Mouse (Mus musculus): ENCODE measurements around the gene Fgf9. TPM values are rescaled to one million over a fixed set of nuclear protein-coding genes. Genes with fewer than 3 reads are reported as not detected.

Fgf9 gene
- polyA plus RNA-seq, 1 experiment from 2014 or later, result 6.5 TPM

DNA sequence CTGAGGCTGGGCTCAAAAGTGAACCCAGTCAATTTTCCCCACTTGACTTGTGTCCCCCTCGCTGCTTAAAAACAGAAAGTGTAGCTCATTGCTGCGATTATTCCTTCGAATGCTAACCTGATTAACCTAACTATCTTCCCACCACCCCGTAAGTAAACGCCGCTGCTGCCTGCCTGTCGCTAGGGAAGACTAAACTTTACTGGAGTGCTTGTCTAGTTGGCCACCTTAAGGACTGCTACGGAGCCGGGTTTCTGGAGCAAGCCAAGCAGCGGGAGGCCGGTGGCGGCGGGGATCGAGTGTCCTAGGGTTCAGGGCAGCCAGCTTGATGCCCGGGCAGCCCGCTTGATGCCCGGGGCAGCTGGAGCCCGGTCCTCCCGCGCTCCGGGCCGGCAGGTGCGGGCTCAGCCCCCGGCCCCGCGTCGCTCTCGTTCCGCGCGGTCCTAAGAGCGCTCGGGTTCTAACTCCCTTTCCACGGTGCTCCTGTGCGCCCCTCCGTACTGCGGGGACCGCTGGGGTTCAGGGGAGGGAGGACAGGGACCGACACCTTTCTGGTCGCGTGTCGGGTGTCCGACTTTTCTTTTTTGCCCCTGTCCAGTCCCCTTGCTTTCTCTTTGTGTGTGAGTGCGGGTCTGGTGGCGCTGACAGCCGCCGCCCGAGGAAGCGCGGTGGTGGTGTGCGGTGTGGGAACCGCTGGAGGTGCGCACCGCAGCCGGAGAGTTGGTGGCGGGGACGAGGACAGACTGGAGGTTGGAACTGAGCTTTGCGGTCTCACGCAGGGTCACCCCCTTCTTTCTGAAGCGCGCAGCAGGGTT, 4.5 kb downstream of the Fgf9 start:
- peak; percentile 79 for DNase-seq (ENCODE audit: low spot score)
- Histone ChIP-seq H3K27me3 (ENCODE audit: low read depth, poor library complexity, severe bottlenecking) (peaks cover 86% of the 10 kb centered on the region), H3K27ac (peak overlapping the region; percentile 76), H3K4me3 (peak overlapping the region; percentile 65), H3K9me3 (replicated peaks) (no peaks in the 10 kb centered on the region), H3K36me3 (no peaks in the 10 kb centered on the region), H3K4me1 (peaks cover 67% of the 10 kb centered on the region)
- WGBS, result under 1% methylated on average over 60 of the region's 61 CpGs

DNA sequence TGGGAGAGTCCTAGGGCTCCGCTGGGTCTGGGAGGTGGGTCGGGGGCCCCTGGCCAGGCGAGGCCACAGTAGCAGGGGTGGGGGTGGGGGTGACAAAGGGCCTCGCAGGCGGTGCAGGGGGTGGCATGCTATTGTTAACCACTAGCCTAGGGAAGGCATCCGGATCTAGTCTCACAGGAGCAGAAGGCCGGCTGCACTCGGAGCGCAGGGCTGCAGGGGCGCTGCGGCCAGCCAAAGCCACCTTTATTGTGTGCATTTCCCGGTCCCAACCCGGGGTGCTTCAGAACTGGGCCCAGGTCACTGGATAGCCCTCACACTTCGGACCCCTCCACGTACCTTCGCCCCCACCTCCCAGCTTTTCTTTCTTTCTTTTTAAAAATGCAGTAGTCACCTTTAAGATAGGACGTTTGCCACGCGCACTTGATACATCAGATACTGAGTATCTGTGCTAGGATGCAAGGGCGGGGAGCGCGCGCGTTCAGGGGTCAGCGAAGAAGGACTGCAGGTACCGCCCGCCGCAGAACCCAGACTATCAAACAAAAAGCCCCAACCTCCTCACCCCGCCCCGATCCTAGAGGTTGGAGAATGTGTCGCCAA, 5.2 kb downstream of the Fgf9 start:
- H3K27me3 ChIP-seq (ENCODE audit: low read depth, poor library complexity, severe bottlenecking), result peaks cover 79% of the 10 kb centered on the region
- H3K4me1 ChIP-seq, result peaks cover 60% of the 10 kb centered on the region
- DNase-seq (ENCODE audit: low spot score), result peak; percentile 71
- H3K27ac ChIP-seq, result peak overlapping the region; percentile 76
- under 1% methylated on average over 31 of the region's 31 CpGs for WGBS
- no peaks in the 10 kb centered on the region for H3K36me3 ChIP-seq
- peak overlapping the region; percentile 65 for H3K4me3 ChIP-seq
- H3K9me3 ChIP-seq (replicated peaks), result no peaks in the 10 kb centered on the region

DNA sequence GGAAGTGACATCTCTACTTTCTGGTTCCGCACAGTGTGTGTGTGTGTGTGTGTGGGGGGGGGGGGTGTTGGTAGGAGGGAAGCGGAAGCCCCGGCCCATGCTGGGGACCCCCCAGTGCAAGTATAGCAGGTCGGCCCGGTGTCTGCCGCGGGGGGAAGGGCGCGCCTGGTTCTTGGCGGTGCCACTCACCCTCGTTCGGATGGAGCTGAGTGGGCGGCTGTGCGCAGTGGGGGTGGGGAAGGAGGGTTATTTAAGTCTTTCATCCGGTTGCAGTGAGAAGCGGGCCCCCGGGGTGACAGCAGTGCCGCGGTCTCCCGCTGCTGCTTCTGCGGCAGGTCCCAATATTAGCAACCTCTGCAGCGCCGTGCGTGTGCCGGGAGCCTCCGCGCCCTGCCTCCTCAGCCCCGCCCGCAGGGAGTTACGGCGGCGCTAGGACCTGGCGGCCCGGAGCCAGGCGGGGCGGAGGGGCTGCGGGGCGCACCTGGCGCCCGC, 5.7 kb downstream of the Fgf9 start:
- DNase-seq (ENCODE audit: low spot score), result peak; percentile 82
- H3K27me3 ChIP-seq (ENCODE audit: low read depth, poor library complexity, severe bottlenecking), result peaks cover 75% of the 10 kb centered on the region
- 0% methylated on average over 40 of the region's 40 CpGs for WGBS
- peaks cover 55% of the 10 kb centered on the region for H3K4me1 ChIP-seq
- H3K27ac ChIP-seq, result peak overlapping the region; percentile 76
- H3K36me3 ChIP-seq, result no peaks in the 10 kb centered on the region
- peak overlapping the region; percentile 65 for H3K4me3 ChIP-seq
- no peaks in the 10 kb centered on the region for H3K9me3 ChIP-seq (replicated peaks)

DNA sequence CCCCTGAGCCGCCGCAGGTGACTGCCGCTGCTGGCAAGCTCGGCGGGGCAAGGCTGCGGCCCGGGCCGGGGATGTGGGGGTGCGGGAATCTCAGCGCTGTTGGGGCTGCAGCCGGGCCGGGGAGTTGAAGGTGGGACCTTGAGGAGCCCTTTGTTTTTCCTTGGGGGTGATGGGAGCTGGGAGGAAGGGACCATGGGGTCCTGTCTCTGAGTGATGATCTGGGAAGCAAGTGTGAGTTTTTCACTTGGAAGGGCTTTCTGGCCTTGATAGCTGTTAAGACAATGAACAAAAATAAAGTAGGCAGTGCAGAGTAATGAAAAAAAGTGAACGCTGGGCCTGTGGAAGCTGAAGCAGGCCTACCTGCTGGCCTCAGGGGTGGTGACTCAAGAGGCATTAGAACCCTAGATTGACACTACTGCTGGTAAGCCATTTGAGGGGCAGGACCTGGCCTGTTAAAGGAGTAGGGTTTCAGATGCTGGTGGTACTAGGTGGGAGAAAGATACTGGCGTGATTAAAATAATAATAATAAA, 6.4 kb downstream of the Fgf9 start:
- no peaks in the 10 kb centered on the region for H3K9me3 ChIP-seq (replicated peaks)
- no peaks in the 10 kb centered on the region for H3K36me3 ChIP-seq
- 7% methylated on average over 14 of the region's 14 CpGs for WGBS
- DNase-seq (ENCODE audit: low spot score), result no peak
- peaks cover 50% of the 10 kb centered on the region for H3K4me1 ChIP-seq
- H3K27me3 ChIP-seq (ENCODE audit: low read depth, poor library complexity, severe bottlenecking), result peaks cover 73% of the 10 kb centered on the region
- peak overlapping the region; percentile 65 for H3K4me3 ChIP-seq
- peak overlapping the region; percentile 76 for H3K27ac ChIP-seq

DNA sequence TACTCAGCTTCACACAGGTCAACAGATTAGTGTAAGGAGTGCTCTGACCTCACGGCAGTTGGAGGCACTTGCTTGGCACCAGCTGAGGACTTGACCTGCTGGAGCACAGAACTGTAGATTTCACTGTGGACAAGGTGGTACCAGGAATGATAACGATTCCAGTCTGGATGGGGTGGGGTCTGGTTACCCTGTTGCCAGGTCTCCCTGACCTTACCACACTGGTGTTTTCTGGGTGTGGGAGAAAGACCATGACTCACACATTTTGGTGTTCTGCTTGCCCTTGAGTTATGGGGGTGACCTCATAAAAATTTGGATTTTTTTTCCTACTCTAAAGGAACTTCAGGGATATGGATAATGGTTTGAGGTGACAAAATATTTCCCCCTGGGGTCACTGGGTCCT, 9.1 kb downstream of the Fgf9 start:
- Histone ChIP-seq H3K9me3 (replicated peaks) (no peaks in the 10 kb centered on the region), H3K4me3 (no peak overlapping the region), H3K4me1 (peaks cover 25% of the 10 kb centered on the region), H3K27me3 (ENCODE audit: low read depth, poor library complexity, severe bottlenecking) (peaks cover 46% of the 10 kb centered on the region), H3K36me3 (no peaks in the 10 kb centered on the region; the same call in 1 of the 2 replicates), H3K27ac (no peak overlapping the region)
- 90% methylated on average over 2 of the region's 2 CpGs for WGBS
- no peak for DNase-seq (ENCODE audit: low spot score)

DNA sequence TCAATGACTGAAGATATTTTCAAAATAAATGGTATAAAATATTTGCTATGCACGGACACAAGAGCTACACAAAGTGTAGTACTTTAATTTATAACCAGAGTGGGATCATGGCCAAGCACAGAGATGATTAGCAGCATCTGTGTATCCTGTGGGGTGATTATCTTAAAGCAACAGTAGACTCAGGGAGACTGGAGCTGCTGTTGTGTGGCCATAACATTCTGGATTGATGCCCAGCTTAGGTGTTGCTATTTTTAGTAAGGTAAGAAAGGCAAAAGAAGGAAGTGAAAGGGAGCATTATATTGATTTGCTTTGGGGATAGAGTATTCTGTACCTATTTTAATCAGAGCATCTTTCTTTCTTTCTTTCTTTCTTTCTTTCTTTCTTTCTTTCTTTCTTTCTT, 11.6 kb downstream of the Fgf9 start:
- no peaks in the 10 kb centered on the region for H3K9me3 ChIP-seq (replicated peaks)
- H3K36me3 ChIP-seq, result no peaks in the 10 kb centered on the region; the same call in 1 of the 2 replicates
- H3K27ac ChIP-seq, result no peak overlapping the region
- H3K4me3 ChIP-seq, result no peak overlapping the region
- no peak for DNase-seq (ENCODE audit: low spot score)
- no peaks in the 10 kb centered on the region; the same call in 1 of the 2 replicates for H3K4me1 ChIP-seq
- WGBS, result 77% methylated on average over 1 of the region's 1 CpGs
- peaks cover 21% of the 10 kb centered on the region for H3K27me3 ChIP-seq (ENCODE audit: low read depth, poor library complexity, severe bottlenecking)

DNA sequence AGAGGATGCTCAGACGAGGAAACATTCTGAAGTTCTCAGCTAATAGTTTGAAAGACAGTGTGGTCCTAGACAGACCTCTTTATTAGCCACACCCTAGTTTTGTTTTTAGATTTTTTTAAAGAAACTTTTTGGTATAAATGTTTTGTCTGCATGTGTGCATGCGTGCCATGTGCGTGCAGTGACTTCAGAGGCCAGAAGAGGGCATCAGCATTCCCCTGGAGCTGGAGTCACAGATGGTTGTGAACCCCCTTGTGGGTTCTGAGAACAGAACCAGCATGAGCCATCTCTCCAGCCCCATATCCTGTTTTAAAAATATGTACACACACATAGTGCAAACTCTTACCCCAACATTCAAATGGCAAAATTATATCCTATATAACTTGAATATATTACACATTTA, 13.9 kb downstream of the Fgf9 start:
- Histone ChIP-seq H3K36me3 (no peaks in the 10 kb centered on the region; the same call in 1 of the 2 replicates), H3K9me3 (replicated peaks) (no peaks in the 10 kb centered on the region), H3K4me1 (no peaks in the 10 kb centered on the region), H3K27ac (no peak overlapping the region), H3K27me3 (ENCODE audit: low read depth, poor library complexity, severe bottlenecking) (peaks cover 8% of the 10 kb centered on the region; the same call in 1 of the 2 replicates), H3K4me3 (no peak overlapping the region)
- WGBS, result 97% methylated on average over 3 of the region's 3 CpGs
- peak; percentile 23 for DNase-seq (ENCODE audit: low spot score)

DNA sequence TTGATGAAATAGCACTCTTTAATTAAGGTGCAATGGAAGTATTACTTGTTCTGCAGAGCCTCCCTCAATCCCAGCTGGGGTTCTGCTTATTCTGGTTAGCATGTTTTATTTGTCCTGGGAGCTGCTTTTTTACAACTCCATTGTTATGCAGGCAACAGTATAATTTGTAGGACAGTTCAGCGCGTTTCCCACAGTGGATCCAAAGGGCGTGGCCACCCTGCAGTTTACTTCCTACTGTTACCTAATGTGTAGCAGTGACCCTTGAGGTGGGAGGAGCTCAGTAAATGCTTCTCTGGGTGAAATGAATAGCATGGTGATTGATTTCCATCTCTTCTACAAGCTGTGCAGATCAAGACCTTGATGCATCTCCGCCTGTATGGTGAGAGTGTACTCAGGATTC, 17.0 kb downstream of the Fgf9 start:
- 58% methylated on average over 4 of the region's 4 CpGs for WGBS

DNA sequence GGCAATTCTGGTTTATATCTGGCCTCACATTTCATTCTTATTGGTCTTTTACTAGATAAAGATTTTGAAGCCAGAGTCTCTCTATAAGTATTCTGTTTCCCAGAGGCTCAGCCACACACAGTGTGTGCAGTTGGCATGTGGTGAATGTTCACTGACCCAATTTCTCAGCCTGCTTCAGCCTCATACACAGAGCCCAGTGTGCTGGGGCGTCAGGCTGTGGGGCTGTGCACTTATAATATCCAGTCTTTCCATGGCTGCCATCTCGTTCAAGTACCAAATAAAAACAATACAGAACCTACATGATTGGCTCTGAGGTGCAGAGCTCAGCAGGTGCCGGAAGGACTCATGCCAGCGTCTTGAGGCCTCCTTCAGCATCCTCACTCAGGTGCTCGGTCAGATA, 19.1 kb downstream of the Fgf9 start:
- no peak overlapping the region for H3K4me3 ChIP-seq
- DNase-seq (ENCODE audit: low spot score), result peak; percentile 19
- 92% methylated on average over 5 of the region's 5 CpGs for WGBS

More for the DNA sequence above, 17.0 kb downstream of the Fgf9 start:
- H3K36me3 ChIP-seq, result no peaks in the 10 kb centered on the region; the same call in 1 of the 2 replicates
- no peaks in the 10 kb centered on the region for H3K9me3 ChIP-seq (replicated peaks)
- H3K4me3 ChIP-seq, result no peak overlapping the region
- no peaks in the 10 kb centered on the region for H3K4me1 ChIP-seq
- peaks cover 5% of the 10 kb centered on the region; the same call in 1 of the 2 replicates for H3K27me3 ChIP-seq (ENCODE audit: low read depth, poor library complexity, severe bottlenecking)
- DNase-seq (ENCODE audit: low spot score), result no peak
- H3K27ac ChIP-seq, result no peak overlapping the region

DNA sequence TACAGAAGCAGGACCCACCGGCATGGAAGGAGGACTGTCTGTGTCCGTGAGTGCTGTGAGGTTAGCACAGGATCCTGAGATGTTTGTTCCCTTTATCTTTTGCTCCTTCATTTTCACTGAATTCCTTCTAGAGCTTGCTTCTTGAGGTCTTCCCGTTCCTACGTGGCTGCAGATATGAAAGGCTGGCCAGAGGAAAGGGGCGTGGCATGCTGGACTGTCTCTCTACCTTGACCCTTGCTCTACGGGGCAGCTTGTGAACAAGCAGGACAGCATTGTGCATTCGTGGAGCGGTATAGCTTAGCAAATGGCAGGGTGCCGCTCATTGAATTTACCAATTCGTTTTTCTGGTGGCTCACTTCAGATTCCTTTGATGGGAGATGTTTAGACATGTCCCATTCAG, 21.0 kb downstream of the Fgf9 start:
- Histone ChIP-seq H3K9me3 (replicated peaks) (no peaks in the 10 kb centered on the region), H3K4me1 (peaks cover 5% of the 10 kb centered on the region; the same call in 1 of the 2 replicates), H3K27ac (no peak overlapping the region), H3K27me3 (ENCODE audit: low read depth, poor library complexity, severe bottlenecking) (peaks cover 5% of the 10 kb centered on the region; the same call in 1 of the 2 replicates), H3K36me3 (no peaks in the 10 kb centered on the region), H3K4me3 (no peak overlapping the region)
- 80% methylated on average over 10 of the region's 10 CpGs for WGBS
- peak; percentile 23 for DNase-seq (ENCODE audit: low spot score)

More for the DNA sequence above, 19.1 kb downstream of the Fgf9 start:
- Histone ChIP-seq H3K27ac (no peak overlapping the region), H3K27me3 (ENCODE audit: low read depth, poor library complexity, severe bottlenecking) (peaks cover 5% of the 10 kb centered on the region; the same call in 1 of the 2 replicates), H3K4me1 (peaks cover 5% of the 10 kb centered on the region; the same call in 1 of the 2 replicates), H3K36me3 (no peaks in the 10 kb centered on the region), H3K9me3 (replicated peaks) (no peaks in the 10 kb centered on the region)

DNA sequence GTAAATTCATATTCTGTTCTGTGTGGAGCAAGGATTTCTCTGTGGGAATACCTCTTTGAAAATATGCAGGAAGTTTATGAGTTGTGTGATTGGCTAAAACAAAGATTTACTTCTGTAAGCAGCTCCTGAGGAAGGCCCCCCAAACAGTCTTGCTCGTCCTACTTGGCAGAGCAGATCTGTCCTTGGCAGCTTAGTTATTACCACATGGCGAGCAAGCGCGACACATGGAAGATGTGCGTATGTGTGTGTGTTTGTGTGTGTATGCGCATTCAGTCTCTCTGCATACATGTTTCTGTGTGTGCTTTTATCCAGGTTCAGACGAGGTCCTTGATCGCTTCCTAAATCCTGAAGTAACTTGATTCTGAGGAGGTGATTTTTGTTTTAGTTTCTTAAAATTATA, 29.3 kb downstream of the Fgf9 start:
- Histone ChIP-seq H3K4me3 (no peak overlapping the region), H3K27ac (no peak overlapping the region), H3K27me3 (ENCODE audit: low read depth, poor library complexity, severe bottlenecking) (no peaks in the 10 kb centered on the region), H3K36me3 (no peaks in the 10 kb centered on the region), H3K4me1 (no peaks in the 10 kb centered on the region), H3K9me3 (replicated peaks) (no peaks in the 10 kb centered on the region)
- no peak for DNase-seq (ENCODE audit: low spot score)
- WGBS, result 90% methylated on average over 8 of the region's 8 CpGs

DNA sequence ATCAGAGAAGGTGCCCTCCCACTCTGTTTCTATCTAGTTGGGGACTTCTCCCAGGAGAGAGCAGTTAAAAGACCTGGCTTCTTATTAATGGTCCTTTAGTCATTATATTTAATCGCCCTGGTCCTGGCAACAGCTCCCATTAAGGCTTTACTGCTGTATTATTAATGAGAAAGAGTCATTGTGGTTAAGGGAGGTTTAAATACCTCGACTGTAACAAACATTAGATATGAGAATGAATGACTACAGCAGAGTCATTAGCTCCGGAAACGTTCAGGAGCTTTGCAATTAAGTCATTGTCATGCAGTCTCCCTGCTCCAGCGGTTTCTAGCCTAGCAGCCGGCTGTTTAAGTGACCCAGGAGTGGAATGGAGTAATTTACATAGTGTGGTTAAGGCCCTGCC, 31.0 kb downstream of the Fgf9 start:
- Histone ChIP-seq H3K4me3 (no peak overlapping the region), H3K27ac (no peak overlapping the region), H3K9me3 (replicated peaks) (no peaks in the 10 kb centered on the region), H3K27me3 (ENCODE audit: low read depth, poor library complexity, severe bottlenecking) (no peaks in the 10 kb centered on the region), H3K4me1 (no peaks in the 10 kb centered on the region), H3K36me3 (no peaks in the 10 kb centered on the region)
- DNase-seq (ENCODE audit: low spot score), result no peak
- 18% methylated on average over 6 of the region's 6 CpGs for WGBS

DNA sequence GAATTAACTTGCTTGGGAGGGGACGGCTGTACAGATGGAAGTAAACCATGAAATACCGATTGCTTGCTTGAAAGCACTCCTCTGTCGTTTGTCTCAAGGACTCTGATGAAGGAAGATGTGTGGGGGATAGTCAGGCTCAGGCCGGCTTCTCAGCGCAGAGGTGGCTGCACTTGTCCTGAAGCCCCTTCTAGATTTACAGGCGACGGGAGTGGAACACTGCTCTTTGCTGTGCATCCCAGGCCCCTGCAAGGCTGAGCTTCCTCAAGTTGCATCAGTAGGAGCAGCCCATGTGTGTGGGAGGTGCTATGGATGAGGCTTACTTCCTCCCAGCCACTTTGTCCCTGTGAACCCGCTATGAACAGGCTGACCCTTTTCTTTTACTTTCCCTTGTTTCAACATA, 33.9 kb downstream of the Fgf9 start:
- Histone ChIP-seq H3K4me3 (no peak overlapping the region), H3K4me1 (no peaks in the 10 kb centered on the region), H3K36me3 (no peaks in the 10 kb centered on the region), H3K9me3 (replicated peaks) (no peaks in the 10 kb centered on the region), H3K27ac (no peak overlapping the region), H3K27me3 (ENCODE audit: low read depth, poor library complexity, severe bottlenecking) (no peaks in the 10 kb centered on the region)
- no peak for DNase-seq (ENCODE audit: low spot score)
- WGBS, result 67% methylated on average over 8 of the region's 8 CpGs
